7 mouse cellular contexts compared by ENCODE assay signal in genomic region chr3:96598156-96599068, GRCm38 (mm10). TPM values are rescaled to one million over a fixed set of nuclear protein-coding genes. Genes with fewer than 3 reads are reported as not detected.
DNase-seq lines count a peak whose midpoint lies in the region; ATAC-seq and TF ChIP-seq lines count a peak whose summit lies in the region.

No protein-coding gene starts in this region.

- TF ChIP-seq POLR2A in bone marrow macrophage, adult 2 months (IDR thresholded peaks at IDR 0.05; ENCODE audit: borderline replicate concordance, low read depth, low read length) = no peak

- H3K9ac ChIP-seq in forebrain, embryonic 12.5 days = peak overlapping the region; percentile 72
- H3K9ac ChIP-seq in lung, postnatal 0 days (replicated peaks; ENCODE audit: low read depth) = peak overlapping the region; percentile 9; the same call in 1 of the 2 replicates

- intact Hi-C loops in heart, postnatal 25 days (cut with DNase I) = no loop called here

- H3K36me3 ChIP-seq in forebrain, embryonic 12.5 days (replicated peaks) = no peaks in the 10 kb centered on the region
- H3K36me3 ChIP-seq in lung, postnatal 0 days (ENCODE audit: insufficient read depth, low read length) = no peaks in the 10 kb centered on the region

- 2% methylated on average over 51 of the region's 54 CpGs for WGBS in forebrain, embryonic 12.5 days
- 4% methylated on average over 49 of the region's 54 CpGs for WGBS in lung, postnatal 0 days

- no peak for TF ChIP-seq EP300 in lung, postnatal 0 days (IDR thresholded peaks at IDR 0.05)

- no peak overlapping the region for H3K27ac ChIP-seq in bone marrow macrophage, adult 2 months (ENCODE audit: insufficient read depth, low read depth, low read length)
- peak overlapping the region; percentile 13; the same call in 1 of the 2 replicates for H3K27ac ChIP-seq in forebrain, embryonic 12.5 days
- H3K27ac ChIP-seq in lung, postnatal 0 days (ENCODE audit: low read length) = no peak overlapping the region

- no peaks in the 10 kb centered on the region for H3K9me3 ChIP-seq in forebrain, embryonic 12.5 days
- H3K9me3 ChIP-seq in lung, postnatal 0 days (ENCODE audit: low read length) = no peaks in the 10 kb centered on the region

- no peak for ATAC-seq in forebrain, embryonic 12.5 days (ENCODE audit: low FRiP score)
- no peak for ATAC-seq in lung, postnatal 0 days

- TF ChIP-seq CTCF in bone marrow macrophage, adult 2 months (IDR thresholded peaks at IDR 0.05; ENCODE audit: low read depth, low read length) = no peak
- no peak for TF ChIP-seq CTCF in lung, postnatal 0 days (IDR thresholded peaks at IDR 0.05)

- peak overlapping the region; percentile 95 for H3K4me2 ChIP-seq in forebrain, embryonic 12.5 days
- peak overlapping the region; percentile 85 for H3K4me2 ChIP-seq in lung, postnatal 0 days (replicated peaks; ENCODE audit: low read depth, low read length)

- H3K4me1 ChIP-seq in bone marrow macrophage, adult 2 months (ENCODE audit: control insufficient read depth, insufficient read depth, low read length) = peaks cover 27% of the 10 kb centered on the region
- H3K4me1 ChIP-seq in forebrain, embryonic 12.5 days = peaks cover 68% of the 10 kb centered on the region
- peaks cover 17% of the 10 kb centered on the region for H3K4me1 ChIP-seq in lung, postnatal 0 days (ENCODE audit: insufficient read depth, low read depth, low read length)

- peak; percentile 44 for DNase-seq in NIH3T3 (ENCODE audit: low read depth)
- peak; percentile 73 for DNase-seq in heart, postnatal 25 days (ENCODE audit: low spot score)
- DNase-seq in layer of hippocampus, postnatal 10 days (ENCODE audit: low spot score in 2 of 2) = peak; percentile 67 to 73
- peak; percentile 60 for DNase-seq in lung, postnatal 0 days (ENCODE audit: low spot score)
- peak; percentile 67 for DNase-seq in right cerebral cortex, postnatal 14 days

- H3K27me3 ChIP-seq in forebrain, embryonic 12.5 days = peaks cover 37% of the 10 kb centered on the region
- peaks cover 8% of the 10 kb centered on the region; the same call in 1 of the 2 replicates for H3K27me3 ChIP-seq in lung, postnatal 0 days (replicated peaks; ENCODE audit: insufficient read depth, low read length)

- peak overlapping the region; percentile 65 for H3K4me3 ChIP-seq in bone marrow macrophage, adult 2 months (ENCODE audit: insufficient read depth, low read length)
- peak overlapping the region; percentile 49 for H3K4me3 ChIP-seq in forebrain, embryonic 12.5 days (replicated peaks)
- H3K4me3 ChIP-seq in lung, postnatal 0 days (ENCODE audit: low read depth, low read length) = peak overlapping the region; percentile 29

RNA-seq across cellular contexts. Expression of gene Ankrd34a, which starts 2.0 kb away (rescaled TPM):
- 0.28 TPM in 1 of 2 replicates, not detected in the other for polyA plus RNA-seq in bone marrow macrophage, adult 2 months (2012; ENCODE audit: insufficient read depth, insufficient read length, missing spikeins)
- polyA plus RNA-seq in forebrain, embryonic 12.5 days (2016; fragmentation: Nextera tagmentation; extraction: Ambion mirVana) = 4.0 and 4.4 TPM in 2 replicates
- 1 to 10 TPM; 1.9 to 2.4 TPM for total RNA-seq in heart, postnatal 25 days (2021)
- 10 to 100 TPM; 41.3 to 45.5 TPM for total RNA-seq in layer of hippocampus, postnatal 10 days (2021)
- polyA plus RNA-seq in lung, postnatal 0 days (2015; fragmentation: Nextera tagmentation; extraction: Ambion mirVana) = 0.18 and 0.37 TPM in 2 replicates

RNA-seq across cellular contexts. Expression of gene Lix1l, which starts 2.5 kb away (rescaled TPM):
- 21.8 and 23.4 TPM in 2 replicates for polyA plus RNA-seq in bone marrow macrophage, adult 2 months (2012; ENCODE audit: insufficient read depth, insufficient read length, missing spikeins)
- 5.8 and 6.2 TPM in 2 replicates for polyA plus RNA-seq in forebrain, embryonic 12.5 days (2016; fragmentation: Nextera tagmentation; extraction: Ambion mirVana)
- 10 to 100 TPM; 25.4 to 27.2 TPM for total RNA-seq in heart, postnatal 25 days (2021)
- 10 to 100 TPM; 40.8 to 44.5 TPM for total RNA-seq in layer of hippocampus, postnatal 10 days (2021)
- 5.4 TPM in 2 replicates for polyA plus RNA-seq in lung, postnatal 0 days (2015; fragmentation: Nextera tagmentation; extraction: Ambion mirVana)

RNA-seq across cellular contexts. Expression of gene Polr3gl, which starts 4.4 kb away (rescaled TPM):
- 111 and 129 TPM in 2 replicates for polyA plus RNA-seq in bone marrow macrophage, adult 2 months (2012; ENCODE audit: insufficient read depth, insufficient read length, missing spikeins)
- polyA plus RNA-seq in forebrain, embryonic 12.5 days (2016; fragmentation: Nextera tagmentation; extraction: Ambion mirVana) = 40.1 and 40.7 TPM in 2 replicates
- 10 to 100 TPM; 25.2 to 25.9 TPM for total RNA-seq in heart, postnatal 25 days (2021)
- 10 to 100 TPM; 27.5 to 28.6 TPM for total RNA-seq in layer of hippocampus, postnatal 10 days (2021)
- 36.7 and 43.2 TPM in 2 replicates for polyA plus RNA-seq in lung, postnatal 0 days (2015; fragmentation: Nextera tagmentation; extraction: Ambion mirVana)

RNA-seq across cellular contexts. Expression of gene Gm16253, which starts 21.6 kb away (rescaled TPM):
- polyA plus RNA-seq in bone marrow macrophage, adult 2 months (2012; ENCODE audit: insufficient read depth, insufficient read length, missing spikeins) = not detected in 2 replicates
- polyA plus RNA-seq in forebrain, embryonic 12.5 days (2016; fragmentation: Nextera tagmentation; extraction: Ambion mirVana) = 1.3 and 1.7 TPM in 2 replicates
- 1 to 10 TPM; 1.1 to 2.1 TPM for total RNA-seq in heart, postnatal 25 days (2021)
- not detected for total RNA-seq in layer of hippocampus, postnatal 10 days (2021)
- polyA plus RNA-seq in lung, postnatal 0 days (2015; fragmentation: Nextera tagmentation; extraction: Ambion mirVana) = 0.73 and 0.78 TPM in 2 replicates

RNA-seq across cellular contexts. Expression of gene Rbm8a, which starts 31.3 kb away (rescaled TPM):
- 109 and 163 TPM in 2 replicates for polyA plus RNA-seq in bone marrow macrophage, adult 2 months (2012; ENCODE audit: insufficient read depth, insufficient read length, missing spikeins)
- 164 and 181 TPM in 2 replicates for polyA plus RNA-seq in forebrain, embryonic 12.5 days (2016; fragmentation: Nextera tagmentation; extraction: Ambion mirVana)
- 10 to 100 TPM; 27.9 to 34.1 TPM for total RNA-seq in heart, postnatal 25 days (2021)
- 10 to 100 TPM; 69.9 to 75.6 TPM for total RNA-seq in layer of hippocampus, postnatal 10 days (2021)
- 90.3 and 91.4 TPM in 2 replicates for polyA plus RNA-seq in lung, postnatal 0 days (2015; fragmentation: Nextera tagmentation; extraction: Ambion mirVana)
